8 mouse cellular contexts compared by ENCODE assay signal in the genomic region with DNA sequence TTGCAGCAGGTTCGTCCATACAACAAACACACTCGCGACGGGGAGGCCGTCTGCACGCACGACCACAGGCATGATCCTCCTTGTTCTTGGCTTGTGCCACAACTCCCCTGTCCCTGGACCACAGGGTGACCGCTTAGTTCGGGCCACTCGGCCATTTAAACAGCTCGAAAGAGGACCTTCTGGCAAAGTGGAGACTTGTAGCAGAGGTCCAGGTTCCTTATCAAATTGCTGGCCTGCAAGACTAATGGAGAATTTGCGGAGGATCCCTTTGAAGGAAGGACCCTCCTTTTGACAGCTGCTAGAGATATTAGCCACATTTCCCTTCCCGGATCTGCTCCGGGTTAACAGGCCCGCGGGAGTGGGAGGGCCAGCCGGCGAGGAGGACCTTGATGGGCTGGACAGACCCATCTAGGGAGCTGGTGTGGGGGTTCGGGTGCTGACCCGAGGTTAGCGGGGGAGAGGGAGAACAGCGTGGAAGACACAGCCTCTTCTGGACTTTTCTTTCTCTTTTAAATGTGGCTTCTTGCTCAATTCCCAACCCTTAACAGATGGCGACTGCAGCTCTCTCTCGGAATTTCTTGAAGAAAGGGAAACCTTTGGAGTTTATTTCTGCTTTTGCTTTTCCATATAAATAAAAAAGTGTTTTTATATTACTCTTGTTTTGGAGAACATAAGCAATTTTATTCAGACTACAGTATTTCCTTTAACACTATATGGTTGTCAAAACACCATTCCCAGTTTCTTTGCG.
DNase-seq lines count a peak whose midpoint lies in the region; ATAC-seq and TF ChIP-seq lines count a peak whose summit lies in the region.

No protein-coding gene starts in this region.

- peaks cover 5% of the 10 kb centered on the region; the same call in 1 of the 2 replicates for H3K36me3 ChIP-seq in forebrain, embryonic 16.5 days (ENCODE audit: control insufficient read depth, insufficient read depth)
- H3K36me3 ChIP-seq in hindbrain, embryonic 16.5 days (ENCODE audit: control insufficient read depth, insufficient read depth, low read length) = peaks cover 4% of the 10 kb centered on the region; the same call in 1 of the 2 replicates
- H3K36me3 ChIP-seq in liver, embryonic 15.5 days (replicated peaks) = no peaks in the 10 kb centered on the region
- no peaks in the 10 kb centered on the region for H3K36me3 ChIP-seq in small intestine, adult 2 months (ENCODE audit: control insufficient read depth, insufficient read depth, low read length)

- peak overlapping the region; percentile 91 for H3K27ac ChIP-seq in forebrain, embryonic 16.5 days (ENCODE audit: low read length)
- H3K27ac ChIP-seq in hindbrain, embryonic 16.5 days (ENCODE audit: low read depth, low read length) = peak overlapping the region; percentile 80
- H3K27ac ChIP-seq in liver, embryonic 15.5 days (replicated peaks) = no peak overlapping the region
- no peak overlapping the region for H3K27ac ChIP-seq in small intestine, adult 2 months (ENCODE audit: insufficient read depth, low read depth, low read length)

- WGBS in forebrain, embryonic 16.5 days = 5% methylated on average over 25 of the region's 25 CpGs
- 6% methylated on average over 25 of the region's 25 CpGs for WGBS in hindbrain, embryonic 16.5 days
- WGBS in liver, embryonic 15.5 days (ENCODE audit: insufficient replicate concordance) = 4% methylated on average over 25 of the region's 25 CpGs
- 23% methylated on average over 25 of the region's 25 CpGs for WGBS in small intestine, adult 2 months

- no peak for ATAC-seq in forebrain, embryonic 16.5 days
- ATAC-seq in hindbrain, embryonic 16.5 days = no peak
- ATAC-seq in liver, embryonic 15.5 days (ENCODE audit: insufficient read depth) = no peak
- ATAC-seq in erythroid progenitor cell, adult 5-6 weeks (replicated peaks; ENCODE audit: low FRiP score, poor library complexity, severe bottlenecking) = no peak

- H3K27me3 ChIP-seq in forebrain, embryonic 16.5 days (replicated peaks; ENCODE audit: control insufficient read depth, insufficient read depth, low read length) = no peaks in the 10 kb centered on the region
- peaks cover 2% of the 10 kb centered on the region; the same call in 1 of the 2 replicates for H3K27me3 ChIP-seq in hindbrain, embryonic 16.5 days (replicated peaks; ENCODE audit: control insufficient read depth, insufficient read depth, low read length)
- peaks cover 64% of the 10 kb centered on the region for H3K27me3 ChIP-seq in liver, embryonic 15.5 days
- peaks cover 49% of the 10 kb centered on the region for H3K27me3 ChIP-seq in small intestine, adult 2 months (ENCODE audit: control insufficient read depth, insufficient read depth, low read length)

- no peaks in the 10 kb centered on the region for H3K9me3 ChIP-seq in forebrain, embryonic 16.5 days (ENCODE audit: control insufficient read depth, low read length)
- H3K9me3 ChIP-seq in hindbrain, embryonic 16.5 days (ENCODE audit: control insufficient read depth, low read length) = no peaks in the 10 kb centered on the region
- H3K9me3 ChIP-seq in liver, embryonic 15.5 days (replicated peaks) = no peaks in the 10 kb centered on the region

- peak overlapping the region; percentile 18; the same call in 1 of the 2 replicates for H3K4me3 ChIP-seq in forebrain, embryonic 16.5 days (replicated peaks; ENCODE audit: low read length)
- H3K4me3 ChIP-seq in hindbrain, embryonic 16.5 days (ENCODE audit: low read length) = peak overlapping the region; percentile 13; the same call in 1 of the 2 replicates
- H3K4me3 ChIP-seq in liver, embryonic 15.5 days (replicated peaks) = peak overlapping the region; percentile 30
- peak overlapping the region; percentile 1; the same call in 1 of the 2 replicates for H3K4me3 ChIP-seq in small intestine, adult 2 months (ENCODE audit: low read depth, low read length)

- H3K4me1 ChIP-seq in forebrain, embryonic 16.5 days (replicated peaks; ENCODE audit: control insufficient read depth, insufficient read depth, low read length) = peaks cover 36% of the 10 kb centered on the region
- H3K4me1 ChIP-seq in hindbrain, embryonic 16.5 days (ENCODE audit: control insufficient read depth, insufficient read depth, low read depth, low read length) = peaks cover 13% of the 10 kb centered on the region
- H3K4me1 ChIP-seq in liver, embryonic 15.5 days (replicated peaks) = no peaks in the 10 kb centered on the region
- H3K4me1 ChIP-seq in small intestine, adult 2 months (ENCODE audit: control insufficient read depth, insufficient read depth, insufficient read length, low read length) = peaks cover 4% of the 10 kb centered on the region; the same call in 1 of the 2 replicates

- TF ChIP-seq POLR2A in small intestine, adult 2 months (IDR thresholded peaks at IDR 0.05; ENCODE audit: low read depth, low read length) = no peak

- peak overlapping the region; percentile 51 for H3K9ac ChIP-seq in forebrain, embryonic 16.5 days (replicated peaks; ENCODE audit: low read depth, low read length)
- peak overlapping the region; percentile 55; the same call in 1 of the 2 replicates for H3K9ac ChIP-seq in hindbrain, embryonic 16.5 days (ENCODE audit: low read depth, low read length)
- no peak overlapping the region for H3K9ac ChIP-seq in liver, embryonic 15.5 days

- H3K4me2 ChIP-seq in forebrain, embryonic 16.5 days (ENCODE audit: low read length) = peak overlapping the region; percentile 31
- H3K4me2 ChIP-seq in hindbrain, embryonic 16.5 days (ENCODE audit: low read length) = peak overlapping the region; percentile 46
- H3K4me2 ChIP-seq in liver, embryonic 15.5 days = peak overlapping the region; percentile 58

- peak; percentile 21 for DNase-seq in ovary, postnatal 36 days (ENCODE audit: low spot score)
- no peak for DNase-seq in ovary, adult 18-20 months (ENCODE audit: low spot score)
- DNase-seq in layer of hippocampus, adult 18-20 months (ENCODE audit: low spot score in 2 of 2) = no peak

- TF ChIP-seq CTCF in small intestine, adult 2 months (IDR thresholded peaks at IDR 0.05; ENCODE audit: extremely low read depth, insufficient read length, insufficient replicate concordance, low read depth, low read length) = no peak

Comparison
In these comparisons a context has a peak if more than half of its experiments do, and no peak if none do; other contexts are left out.
1. H3K27ac ChIP-seq: peak in forebrain, embryonic 16.5 days (single experiment) and hindbrain, embryonic 16.5 days (single experiment); none in liver, embryonic 15.5 days (single experiment) and small intestine, adult 2 months (single experiment).
2. Peak in every context shown above with its lines, with median percentiles within 50 percentile points of each other: H3K4me2 ChIP-seq and H3K4me3 ChIP-seq.